8 mouse cellular contexts compared by ENCODE assay signal in the genomic region with DNA sequence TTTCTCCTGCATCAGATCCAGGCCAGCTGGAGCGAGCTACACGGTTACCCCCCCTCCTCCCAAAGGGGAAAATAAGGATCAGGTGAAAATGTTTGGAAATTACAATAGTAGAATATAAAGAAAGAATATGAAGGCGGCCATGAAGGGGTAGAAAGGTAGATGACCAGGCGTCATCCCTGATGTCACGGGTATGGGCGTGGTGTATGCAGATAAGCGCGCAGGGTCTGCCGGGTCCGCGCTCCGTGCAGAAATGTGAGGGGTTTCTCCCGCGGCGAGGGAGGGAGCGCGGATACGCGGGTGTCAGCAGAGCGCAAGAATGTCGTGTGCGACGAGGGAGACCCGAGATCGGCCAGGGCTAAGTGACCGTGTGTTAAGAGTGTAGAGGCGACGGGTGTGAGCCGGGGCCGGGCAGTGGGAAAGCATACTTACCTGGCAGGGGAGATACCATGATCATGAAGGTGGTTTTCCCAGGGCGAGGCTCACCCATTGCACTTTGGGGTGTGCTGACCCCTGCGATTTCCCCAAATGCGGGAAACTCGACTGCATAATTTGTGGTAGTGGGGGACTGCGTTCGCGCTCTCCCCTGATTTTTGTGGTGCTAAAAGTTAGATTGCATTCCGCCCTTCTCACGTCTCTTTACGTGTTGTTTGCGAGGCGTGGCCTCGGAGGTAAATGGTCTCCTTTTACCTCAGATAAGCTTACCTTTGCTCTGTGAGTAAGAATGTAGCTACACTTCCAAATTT.
A peak's percentile ranks its signal among the peaks of the same experiment; 100 is the strongest.
DNase-seq lines count a peak whose midpoint lies in the region; ATAC-seq and TF ChIP-seq lines count a peak whose summit lies in the region.
"Not testable (repeated sequence)": the region's sequence is repeated elsewhere in the genome, so short reads cannot be mapped to it uniquely, and the experiment has no call there.

No protein-coding gene starts in this region.

- H3K27me3 ChIP-seq in forebrain, embryonic 13.5 days; hindbrain, embryonic 12.5 days; intestine, embryonic 16.5 days (replicated peaks; ENCODE audit: control insufficient read depth, insufficient read depth, low read length); limb, embryonic 13.5 days; liver, postnatal 0 days (ENCODE audit: insufficient read depth, low read length); midbrain, embryonic 12.5 days; neural tube, embryonic 13.5 days: not testable (repeated sequence)

- H3K9me3 ChIP-seq in forebrain, embryonic 13.5 days (replicated peaks); hindbrain, embryonic 12.5 days (replicated peaks); intestine, embryonic 16.5 days (ENCODE audit: control insufficient read depth, low read length); limb, embryonic 13.5 days; liver, postnatal 0 days (ENCODE audit: low read length); midbrain, embryonic 12.5 days; neural tube, embryonic 13.5 days: not testable (repeated sequence)

- DNase-seq in liver, postnatal 0 days, result not testable (repeated sequence)

- not testable (repeated sequence) for TF ChIP-seq EP300 in liver, postnatal 0 days (IDR thresholded peaks at IDR 0.05; ENCODE audit: low read depth)

- not testable (repeated sequence) for H3K36me3 ChIP-seq in forebrain, embryonic 13.5 days (ENCODE audit: poor library complexity, severe bottlenecking); hindbrain, embryonic 12.5 days; intestine, embryonic 16.5 days (ENCODE audit: control insufficient read depth, insufficient read depth, low read length); limb, embryonic 13.5 days; liver, postnatal 0 days (replicated peaks; ENCODE audit: insufficient read depth, low read length); midbrain, embryonic 12.5 days; neural tube, embryonic 13.5 days

- H3K4me2 ChIP-seq in forebrain, embryonic 13.5 days; hindbrain, embryonic 12.5 days (replicated peaks); intestine, embryonic 16.5 days (ENCODE audit: low read depth, low read length); limb, embryonic 13.5 days (replicated peaks); liver, postnatal 0 days (ENCODE audit: low read depth, low read length); midbrain, embryonic 12.5 days (replicated peaks); neural tube, embryonic 13.5 days: not testable (repeated sequence)

- ATAC-seq in common myeloid progenitor, adult 5-6 weeks (replicated peaks; ENCODE audit: low read depth, poor library complexity, severe bottlenecking), result peak; percentile 36; the same call in 1 of the 2 replicates
- ATAC-seq in forebrain, embryonic 13.5 days, result peak; percentile 66; the same call in 1 of the 2 replicates
- peak; percentile 61; the same call in 1 of the 2 replicates for ATAC-seq in hindbrain, embryonic 12.5 days (ENCODE audit: low FRiP score)
- ATAC-seq in intestine, embryonic 16.5 days, result peak; percentile 93
- ATAC-seq in limb, embryonic 13.5 days (ENCODE audit: low FRiP score, low read depth), result peak; percentile 82
- peak; percentile 90 for ATAC-seq in liver, postnatal 0 days
- peak; percentile 80 for ATAC-seq in midbrain, embryonic 12.5 days (ENCODE audit: low FRiP score, low read depth)
- peak; percentile 84 for ATAC-seq in neural tube, embryonic 13.5 days (ENCODE audit: low read depth)

- WGBS in forebrain, embryonic 13.5 days, result 20% methylated on average over 2 of the region's 43 CpGs
- WGBS in hindbrain, embryonic 12.5 days, result 7% methylated on average over 2 of the region's 43 CpGs
- WGBS in intestine, embryonic 16.5 days, result 22% methylated on average over 2 of the region's 43 CpGs
- 4% methylated on average over 2 of the region's 43 CpGs for WGBS in limb, embryonic 13.5 days
- no CpG with 5 or more reads among the region's 43 CpGs for WGBS in liver, postnatal 0 days (ENCODE audit: insufficient replicate concordance)
- WGBS in midbrain, embryonic 12.5 days, result 6% methylated on average over 2 of the region's 43 CpGs
- 7% methylated on average over 2 of the region's 43 CpGs for WGBS in neural tube, embryonic 13.5 days

- not testable (repeated sequence) for H3K4me3 ChIP-seq in forebrain, embryonic 13.5 days; hindbrain, embryonic 12.5 days; intestine, embryonic 16.5 days (ENCODE audit: low read length); limb, embryonic 13.5 days; liver, postnatal 0 days (ENCODE audit: low read depth, low read length); midbrain, embryonic 12.5 days; neural tube, embryonic 13.5 days

- not testable (repeated sequence) for H3K9ac ChIP-seq in forebrain, embryonic 13.5 days; hindbrain, embryonic 12.5 days; intestine, embryonic 16.5 days (ENCODE audit: low read depth, low read length); limb, embryonic 13.5 days; liver, postnatal 0 days (replicated peaks); midbrain, embryonic 12.5 days (replicated peaks); neural tube, embryonic 13.5 days

- not testable (repeated sequence) for H3K4me1 ChIP-seq in forebrain, embryonic 13.5 days; hindbrain, embryonic 12.5 days; intestine, embryonic 16.5 days (ENCODE audit: control insufficient read depth, insufficient read depth, low read length); limb, embryonic 13.5 days; liver, postnatal 0 days (ENCODE audit: insufficient read depth); midbrain, embryonic 12.5 days; neural tube, embryonic 13.5 days (replicated peaks)

- not testable (repeated sequence) for TF ChIP-seq CTCF in liver, postnatal 0 days (IDR thresholded peaks at IDR 0.05; ENCODE audit: low read depth)

- H3K27ac ChIP-seq in forebrain, embryonic 13.5 days; hindbrain, embryonic 12.5 days; intestine, embryonic 16.5 days (ENCODE audit: low read length); limb, embryonic 13.5 days; liver, postnatal 0 days (ENCODE audit: low read depth); midbrain, embryonic 12.5 days (replicated peaks); neural tube, embryonic 13.5 days (replicated peaks): not testable (repeated sequence)

Comparison
In these comparisons a context has a peak if more than half of its experiments do, and no peak if none do; other contexts are left out.
1. ATAC-seq: peak in every context shown above with its lines; median percentile 93 in intestine, embryonic 16.5 days; 90 in liver, postnatal 0 days; 84 in neural tube, embryonic 13.5 days; 82 in limb, embryonic 13.5 days; 80 in midbrain, embryonic 12.5 days; 66 in forebrain, embryonic 13.5 days; 61 in hindbrain, embryonic 12.5 days; 36 in common myeloid progenitor, adult 5-6 weeks.